28 mouse cellular contexts compared by ENCODE assay signal in the genomic region with DNA sequence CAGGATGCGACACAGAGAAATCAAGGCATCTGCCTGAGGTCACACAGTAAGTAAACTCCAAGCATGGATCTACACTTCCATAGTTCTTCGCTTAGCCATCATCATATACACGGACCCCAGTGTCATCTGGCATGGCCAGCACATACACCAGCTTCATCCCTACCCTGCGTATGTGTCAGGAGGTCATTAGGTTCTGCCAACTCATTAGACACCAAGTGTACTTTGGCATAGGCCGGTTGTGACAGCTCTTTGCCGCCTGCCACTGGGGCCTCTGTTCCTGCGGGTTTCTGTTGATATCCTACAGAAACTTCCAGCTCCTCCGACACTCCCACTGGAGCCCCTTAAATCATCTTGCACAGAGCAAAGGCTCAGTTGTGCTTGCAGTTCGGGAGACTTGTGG.
"Had no signal": no experiment of that assay in that cellular context is flagged by ENCODE, and none has a peak within 500 bp of the region (broad histone marks: within the 10 kb centered on the region; RNA-seq: fewer than 3 reads in every experiment).

No protein-coding gene starts in this region.

- H3K36me3 ChIP-seq: embryonic facial prominence, embryonic 10.5 days; embryonic facial prominence, embryonic 12.5 days; embryonic facial prominence, embryonic 13.5 days; embryonic facial prominence, embryonic 15.5 days; forebrain, embryonic 10.5 days; forebrain, embryonic 12.5 days; forebrain, embryonic 15.5 days had no signal

- H3K4me3 ChIP-seq: embryonic facial prominence, embryonic 10.5 days; embryonic facial prominence, embryonic 12.5 days; embryonic facial prominence, embryonic 13.5 days; embryonic facial prominence, embryonic 15.5 days; erythroblast, embryonic 14.5 days; forebrain, embryonic 10.5 days; forebrain, embryonic 12.5 days; forebrain, embryonic 13.5 days; forebrain, embryonic 15.5 days; gastrocnemius, adult 2 months; heart, adult 2 months had no signal

- H3K4me1 ChIP-seq: embryonic facial prominence, embryonic 12.5 days; forebrain, embryonic 13.5 days had no signal

- ATAC-seq: forebrain, embryonic 13.5 days; forebrain, embryonic 14.5 days; forebrain, embryonic 15.5 days; forebrain, embryonic 16.5 days; forebrain, postnatal 0 days had no signal

- H3K4me2 ChIP-seq: embryonic facial prominence, embryonic 12.5 days; embryonic facial prominence, embryonic 13.5 days; embryonic facial prominence, embryonic 15.5 days; forebrain, embryonic 12.5 days; forebrain, embryonic 13.5 days; forebrain, embryonic 15.5 days had no signal

- H3K27ac ChIP-seq: embryonic facial prominence, embryonic 12.5 days; embryonic facial prominence, embryonic 13.5 days; embryonic facial prominence, embryonic 15.5 days; forebrain, embryonic 12.5 days; forebrain, embryonic 13.5 days; forebrain, embryonic 15.5 days; gastrocnemius, adult 2 months; heart, adult 2 months had no signal

- H3K9ac ChIP-seq: embryonic facial prominence, embryonic 12.5 days; embryonic facial prominence, embryonic 13.5 days; embryonic facial prominence, embryonic 15.5 days; forebrain, embryonic 12.5 days; forebrain, embryonic 13.5 days; forebrain, embryonic 15.5 days; forebrain, postnatal 0 days had no signal

- H3K9me3 ChIP-seq: embryonic facial prominence, embryonic 10.5 days; embryonic facial prominence, embryonic 12.5 days; embryonic facial prominence, embryonic 13.5 days; embryonic facial prominence, embryonic 15.5 days; forebrain, embryonic 10.5 days; forebrain, embryonic 12.5 days; forebrain, embryonic 13.5 days; forebrain, embryonic 15.5 days had no signal

- DNase-seq: cerebellum, adult 8-10 months; cerebellum, adult 9-10 months; cerebellum, adult 9-11 months; cerebellum, postnatal 10 days; cerebellum, postnatal 14 days; cerebellum, postnatal 25 days; cerebellum, postnatal 36 days; embryo, embryonic 11 days; forebrain, postnatal 0 days; gastrocnemius, adult 2 months; gastrocnemius, postnatal 10 days; gastrocnemius, postnatal 14 days; gastrocnemius, postnatal 25 days; gastrocnemius, postnatal 36 days; heart, adult 11 months; heart, adult 18-20 months; heart, adult 2 months had no signal
